Mouse (Mus musculus) olfactory bulb, adult 2 months (tissue): ENCODE data around the gene Mapk10. TPM values are rescaled to one million over a fixed set of nuclear protein-coding genes. Genes with fewer than 3 reads are reported as not detected.

Source experiments
- H3K27ac ChIP-seq: fragments of 200-500 bp; 2 replicates; pipeline ENCODE4 v1.5.1; 2012; ENCODE audit warnings: low read depth, low read length; ENCODE audit not compliant: insufficient read depth
- H3K4me1 ChIP-seq: fragments of 200-500 bp; 2 replicates; pipeline ENCODE4 v1.6.1; 2012; ENCODE audit warnings: low read length; ENCODE audit not compliant: control insufficient read depth, insufficient read depth
- H3K4me3 ChIP-seq: fragments of 200-500 bp; 2 replicates; pipeline ENCODE4 v1.5.1; 2012; ENCODE audit warnings: mild to moderate bottlenecking, low read depth, low read length, moderate library complexity; ENCODE audit not compliant: insufficient read depth
- CTCF ChIP-seq: fragments of 200-500 bp; IDR thresholded peaks from 2 replicates; pipeline ENCODE4 v1.5.1; 2012; ENCODE audit warnings: low read depth, mild to moderate bottlenecking, low read length, moderate library complexity; ENCODE audit not compliant: insufficient read depth
- POLR2A ChIP-seq: fragments of 200-500 bp; IDR thresholded peaks from 2 replicates; pipeline ENCODE4 v1.6.1; 2012; ENCODE audit warnings: mild to moderate bottlenecking, low read depth, low read length, moderate library complexity; ENCODE audit not compliant: insufficient read depth
- WGBS: fragments of 180-500 bp; shearing (Covaris S2); methylation state at CpG from one replicate; pipeline ENCODE4 v1.1.7; 2018; 5-methylcytosine and 5-hydroxymethylcytosine counted together
- polyA plus RNA-seq: library from polyadenylated mRNA; stranded (reverse); fragments of >200 nt; gene quantifications from 2 replicates; pipeline ENCODE4 v1.2.4, GENCODE M21; 2012; ENCODE audit warnings: low replicate concordance; ENCODE audit not compliant: missing spikeins, insufficient read depth, insufficient read length

Mapk10 gene
- polyA plus RNA-seq = not detected in 2 replicates

GRCm38 (mm10) chr5:103211101-103211848, at the start of gene Mapk10:
Mapk10 (minus strand) TSS chr5:103211334.
- Histone ChIP-seq H3K4me3 (peak within 1 kb of the TSS; percentile 59), H3K4me1 (peaks cover 17% of the 10 kb centered on the region), H3K27ac (peak within 1 kb of the TSS; percentile 92)
- 2% methylated on average over 16 of the region's 16 CpGs for WGBS
- TF ChIP-seq CTCF = no peak
- peak; percentile 62 for TF ChIP-seq POLR2A

GRCm38 (mm10) chr5:103256144-103256543, 45.0 kb upstream of the Mapk10 start:
- TF ChIP-seq CTCF (no peak), POLR2A (no peak)
- Histone ChIP-seq H3K4me3 (no peak overlapping the region), H3K27ac (no peak overlapping the region), H3K4me1 (no peaks in the 10 kb centered on the region)
- WGBS = 92% methylated on average over 5 of the region's 5 CpGs

- 76% methylated on average over 1 of the region's 1 CpGs for WGBS
- no peak for TF ChIP-seq CTCF
- no peak for TF ChIP-seq POLR2A
- Histone ChIP-seq H3K27ac (no peak overlapping the region), H3K4me1 (no peaks in the 10 kb centered on the region), H3K4me3 (no peak overlapping the region)
Measured at GRCm38 (mm10) chr5:103242430-103242829, 31.3 kb upstream of the Mapk10 start.

GRCm38 (mm10) chr5:103231822-103232221, 20.7 kb upstream of the Mapk10 start:
- TF ChIP-seq POLR2A = no peak
- no peak for TF ChIP-seq CTCF
- WGBS = 87% methylated on average over 4 of the region's 4 CpGs
- H3K27ac ChIP-seq = no peak overlapping the region
- H3K4me1 ChIP-seq = no peaks in the 10 kb centered on the region
- H3K4me3 ChIP-seq = no peak overlapping the region

GRCm38 (mm10) chr5:103230334-103230733, 19.2 kb upstream of the Mapk10 start:
- Histone ChIP-seq H3K4me3 (no peak overlapping the region), H3K27ac (no peak overlapping the region), H3K4me1 (no peaks in the 10 kb centered on the region)
- WGBS = 91% methylated on average over 5 of the region's 5 CpGs
- TF ChIP-seq CTCF (no peak), POLR2A (no peak)

GRCm38 (mm10) chr5:103229321-103229720, 18.2 kb upstream of the Mapk10 start:
- TF ChIP-seq CTCF = no peak
- TF ChIP-seq POLR2A = no peak
- Histone ChIP-seq H3K27ac (no peak overlapping the region), H3K4me1 (no peaks in the 10 kb centered on the region), H3K4me3 (no peak overlapping the region)
- WGBS = 70% methylated on average over 3 of the region's 3 CpGs

- Histone ChIP-seq H3K4me3 (no peak overlapping the region), H3K4me1 (no peaks in the 10 kb centered on the region), H3K27ac (no peak overlapping the region)
- no peak for TF ChIP-seq CTCF
- TF ChIP-seq POLR2A = no peak
- 54% methylated on average over 2 of the region's 2 CpGs for WGBS
Measured at GRCm38 (mm10) chr5:103221997-103222396, 10.9 kb upstream of the Mapk10 start.

- TF ChIP-seq POLR2A = no peak
- no peak for TF ChIP-seq CTCF
- peak overlapping the region; percentile 59 for H3K4me3 ChIP-seq
- peak overlapping the region; percentile 91 for H3K27ac ChIP-seq
- H3K4me1 ChIP-seq = peaks cover 17% of the 10 kb centered on the region
- WGBS = 6% methylated on average over 6 of the region's 6 CpGs
Measured at GRCm38 (mm10) chr5:103210644-103211043, 490 bp downstream of the Mapk10 start.

GRCm38 (mm10) chr5:103210018-103210417, 1.1 kb downstream of the Mapk10 start:
- 0 out of 2 replicates have a peak overlapping the region, but pooled peaks have one; percentile 29 for H3K27ac ChIP-seq
- WGBS = 37% methylated on average over 3 of the region's 3 CpGs
- H3K4me3 ChIP-seq = peak overlapping the region; percentile 51
- TF ChIP-seq POLR2A (no peak), CTCF (no peak)
- H3K4me1 ChIP-seq = peaks cover 17% of the 10 kb centered on the region
